Mouse (Mus musculus) fat pad, adult 2 months (tissue): ENCODE measurements around the gene Hils1.
"Not testable (repeated sequence)": the region's sequence is repeated elsewhere in the genome, so short reads cannot be mapped to it uniquely, and the experiment has no call there.

Experiments
- DNase-seq: peaks from one replicate; pipeline ENCODE4 v3.0.0-alpha.2; 2011; ENCODE audit warnings: low read depth, low spot score; ENCODE audit errors: extremely low read depth

Gene Hils1

DNA sequence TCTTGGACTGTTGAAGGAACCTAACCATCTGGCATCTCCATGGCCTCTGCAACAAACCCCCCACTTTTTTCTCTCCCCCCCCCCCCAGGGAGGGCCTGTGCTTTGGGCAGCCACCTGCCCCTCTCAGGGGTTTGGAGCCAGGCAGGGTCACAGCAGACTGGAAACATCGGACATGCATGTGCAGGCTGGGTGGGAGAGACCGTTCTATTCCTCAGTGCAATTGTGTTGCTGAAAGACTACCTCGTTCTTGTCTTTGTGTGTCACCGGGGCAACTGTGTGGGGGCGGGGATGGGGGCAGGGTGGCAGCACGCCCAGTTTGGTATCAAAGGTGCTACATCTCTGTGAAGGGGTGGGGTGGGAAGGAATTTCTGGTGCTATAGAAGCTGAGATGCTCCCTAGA, 15.2 kb upstream of the Hils1 start:
- DNase-seq = no peak

DNA sequence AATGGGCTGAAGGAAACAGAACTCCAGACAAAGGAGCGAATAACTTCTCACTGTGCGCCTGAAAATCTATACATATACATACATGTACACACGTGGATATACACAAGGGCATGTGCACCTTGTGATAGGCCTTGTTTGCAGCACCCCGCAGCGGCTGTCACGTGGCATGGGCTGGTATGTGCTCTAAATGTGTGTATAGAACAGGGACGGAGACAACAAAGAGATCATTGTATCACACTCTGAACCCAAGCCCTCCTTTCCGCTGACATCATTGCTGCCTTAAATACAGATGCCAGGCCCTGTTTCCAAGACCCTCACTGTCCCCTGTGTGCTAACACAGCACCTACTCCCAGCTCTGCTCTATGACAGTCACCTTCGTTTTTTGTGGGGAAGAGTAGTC, 12.3 kb upstream of the Hils1 start:
- no peak for DNase-seq

- no peak for DNase-seq
These were observed 9.7 kb upstream of the Hils1 start for GRCm38 (mm10) chr11:94957693-94958064.

DNA sequence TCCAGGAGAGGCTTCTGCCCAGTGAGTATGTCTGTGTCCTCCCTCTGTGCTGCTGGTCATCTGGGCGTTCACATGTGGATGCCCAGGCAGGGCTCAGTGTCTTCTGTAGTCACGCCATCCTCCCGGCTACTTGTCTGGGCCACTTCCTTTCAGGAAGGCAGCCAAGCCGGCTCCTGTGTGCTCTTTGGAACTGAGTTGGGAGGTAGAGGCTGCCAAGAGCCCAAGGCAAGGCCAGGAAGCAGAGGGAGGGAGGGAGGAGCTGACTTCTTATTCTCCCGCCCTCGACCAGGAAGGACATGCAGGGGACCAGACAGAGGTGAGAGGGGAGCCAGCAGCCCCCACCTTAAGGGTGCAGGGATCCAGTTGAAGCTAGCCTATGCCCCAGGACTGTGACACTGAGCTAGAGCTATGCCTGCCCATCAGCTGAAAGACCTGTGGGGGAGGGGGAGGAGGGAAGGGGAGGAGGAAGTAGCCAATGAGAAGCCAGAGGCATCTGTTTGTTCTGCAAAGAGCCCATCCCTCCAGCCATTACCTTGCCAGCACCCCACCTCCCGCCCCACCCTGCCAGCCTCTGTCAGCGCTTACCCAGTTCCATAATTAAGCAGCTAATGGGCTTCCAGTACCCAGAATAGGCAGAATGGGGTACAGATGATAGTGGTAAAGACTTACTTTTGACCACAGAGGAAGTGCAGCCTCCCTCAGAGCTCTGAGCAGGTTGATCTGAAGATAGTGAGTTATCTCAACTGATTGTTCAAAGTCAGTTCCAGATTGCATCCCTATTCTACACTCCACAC, 9.1 kb upstream of the Hils1 start:
- DNase-seq = peak; percentile 52

GRCm38 (mm10) chr11:94962534-94963101, 4.8 kb upstream of the Hils1 start:
- no peak for DNase-seq

GRCm38 (mm10) chr11:94968187-94968586, 794 bp downstream of the Hils1 start:
- DNase-seq = no peak

- DNase-seq = not testable (repeated sequence)
These were observed 2.3 kb downstream of the Hils1 start for GRCm38 (mm10) chr11:94969709-94970108.

DNA sequence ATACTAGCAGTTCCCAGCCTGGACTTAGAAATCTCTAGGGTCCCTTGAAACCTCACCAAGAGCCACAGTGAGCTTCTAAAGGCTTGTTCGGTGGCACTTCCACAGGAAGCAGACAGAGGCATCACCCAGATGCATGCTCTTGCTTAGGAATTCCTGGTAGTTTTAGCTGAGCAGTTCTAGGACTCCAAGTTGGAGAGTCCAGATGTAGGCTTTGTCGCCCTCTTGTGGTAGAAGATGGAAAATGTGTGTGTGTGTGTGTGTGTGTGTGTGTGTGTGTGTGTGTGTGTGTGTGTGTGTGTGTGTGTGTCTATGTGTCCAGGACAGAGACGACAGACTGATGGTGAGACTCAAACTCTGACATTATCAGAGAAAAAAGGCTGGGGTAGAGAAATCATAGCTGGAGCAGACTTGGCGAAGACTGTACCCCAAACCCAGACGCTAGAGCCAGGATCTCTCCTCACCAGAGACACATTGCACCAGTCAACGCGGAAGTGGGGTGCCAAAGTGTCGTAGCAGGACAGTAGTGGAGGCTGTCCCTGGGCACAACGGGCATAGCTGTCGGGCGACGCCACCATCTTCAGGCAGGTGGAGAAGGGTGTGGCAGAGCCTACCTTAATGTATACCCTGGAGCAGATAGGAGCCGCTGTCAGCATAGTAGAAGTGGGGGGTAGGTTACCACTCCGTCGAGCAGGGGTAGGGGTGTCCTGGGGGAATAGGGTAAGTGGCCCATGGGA, 3.0 kb downstream of the Hils1 start:
- DNase-seq = no peak

- DNase-seq = no peak
These were observed 4.7 kb downstream of the Hils1 start for GRCm38 (mm10) chr11:94971895-94972615.

GRCm38 (mm10) chr11:94972887-94973286, 5.5 kb downstream of the Hils1 start:
- no peak for DNase-seq

- no peak for DNase-seq
These were observed 5.9 kb downstream of the Hils1 start for GRCm38 (mm10) chr11:94973313-94973712.

DNA sequence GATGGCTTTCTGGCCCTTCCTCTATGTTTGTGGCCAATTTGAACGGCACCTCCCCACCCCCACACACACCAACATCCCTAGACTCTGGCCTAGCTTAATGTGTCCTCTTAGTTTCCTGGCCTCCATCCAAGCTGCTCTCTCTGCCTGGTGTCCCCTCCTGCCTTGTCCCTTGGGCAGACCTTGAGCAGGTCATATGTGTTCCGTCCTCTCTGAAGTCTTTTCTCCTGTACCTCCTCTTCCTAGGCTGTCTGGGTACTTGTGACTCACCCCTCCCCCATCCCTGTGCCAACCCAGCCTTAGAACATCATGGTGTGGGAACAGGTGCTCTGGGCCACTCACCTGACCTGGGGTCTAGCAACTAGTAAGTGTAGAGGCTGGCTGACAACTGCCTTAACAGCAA, 7.6 kb downstream of the Hils1 start:
- no peak for DNase-seq

GRCm38 (mm10) chr11:94976199-94976598, 8.8 kb downstream of the Hils1 start, which contains the start of gene Sgca:
TSS of gene Sgca (minus strand) at chr11:94976327.
- DNase-seq = no peak

DNA sequence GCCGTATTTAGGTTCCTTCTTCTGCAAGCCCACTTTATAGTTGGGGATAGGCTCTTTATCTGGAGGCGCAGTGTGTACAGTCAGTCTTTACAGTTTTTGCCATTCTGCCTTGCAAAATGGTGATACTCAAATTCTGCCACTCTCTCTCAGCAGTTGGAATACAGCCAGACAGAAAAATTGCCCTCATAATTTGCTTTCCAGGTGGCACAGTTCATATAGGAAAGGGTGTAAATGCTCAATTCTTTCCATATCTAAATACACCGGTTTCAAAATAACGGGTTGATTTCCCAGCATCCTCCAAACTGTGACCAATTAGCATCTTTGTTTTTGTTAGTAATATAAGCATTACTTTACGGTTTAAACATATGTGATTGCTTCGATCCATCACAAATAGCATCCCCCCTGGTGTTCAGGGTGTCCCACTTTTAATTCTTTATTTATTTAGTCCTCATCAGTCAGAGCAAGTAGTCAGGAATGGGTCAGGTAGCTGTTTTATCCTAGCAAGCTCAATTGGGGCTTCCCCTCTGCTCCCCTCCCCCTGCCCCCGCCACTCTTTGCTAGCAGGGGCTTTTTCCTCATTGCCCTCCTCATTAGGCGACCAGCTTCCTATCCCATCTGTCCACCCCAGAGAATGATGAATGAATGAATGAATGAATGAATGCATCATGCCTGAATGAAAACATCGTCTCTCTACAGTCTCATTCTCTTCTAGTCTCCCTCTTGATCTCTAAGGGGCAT, 11.0 kb downstream of the Hils1 start:
- no peak for DNase-seq

- no peak for DNase-seq
These were observed 11.6 kb downstream of the Hils1 start for GRCm38 (mm10) chr11:94978947-94979346.

- DNase-seq = no peak
These were observed 12.2 kb downstream of the Hils1 start for GRCm38 (mm10) chr11:94979462-94980179.

GRCm38 (mm10) chr11:94985140-94985539, 17.7 kb downstream of the Hils1 start:
- no peak for DNase-seq

- DNase-seq = no peak
These were observed 18.4 kb downstream of the Hils1 start for GRCm38 (mm10) chr11:94985822-94986221.

DNA sequence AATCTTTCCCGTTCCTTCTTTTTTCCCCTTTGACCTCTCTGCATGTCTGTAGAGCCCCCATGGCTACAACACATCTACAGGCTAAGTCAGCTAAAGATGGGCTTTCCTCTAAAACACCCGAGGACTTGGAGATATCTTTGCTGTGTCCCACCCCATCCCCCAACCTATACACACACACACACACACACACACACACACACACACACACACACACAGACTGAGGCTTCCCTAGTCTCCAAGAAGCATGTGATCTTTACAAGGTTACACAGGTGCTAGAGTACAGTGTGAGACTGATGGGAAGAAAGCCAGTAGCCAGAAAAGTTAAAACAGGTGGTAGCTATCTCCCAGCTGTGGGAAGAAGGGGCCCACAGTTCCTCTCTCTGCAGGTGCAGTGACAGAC, 19.0 kb downstream of the Hils1 start:
- DNase-seq = no peak

GRCm38 (mm10) chr11:94987341-94987740, 19.9 kb downstream of the Hils1 start:
- DNase-seq = peak; percentile 95
